Mouse (Mus musculus): ENCODE results near the gene Cfap61.

DNA sequence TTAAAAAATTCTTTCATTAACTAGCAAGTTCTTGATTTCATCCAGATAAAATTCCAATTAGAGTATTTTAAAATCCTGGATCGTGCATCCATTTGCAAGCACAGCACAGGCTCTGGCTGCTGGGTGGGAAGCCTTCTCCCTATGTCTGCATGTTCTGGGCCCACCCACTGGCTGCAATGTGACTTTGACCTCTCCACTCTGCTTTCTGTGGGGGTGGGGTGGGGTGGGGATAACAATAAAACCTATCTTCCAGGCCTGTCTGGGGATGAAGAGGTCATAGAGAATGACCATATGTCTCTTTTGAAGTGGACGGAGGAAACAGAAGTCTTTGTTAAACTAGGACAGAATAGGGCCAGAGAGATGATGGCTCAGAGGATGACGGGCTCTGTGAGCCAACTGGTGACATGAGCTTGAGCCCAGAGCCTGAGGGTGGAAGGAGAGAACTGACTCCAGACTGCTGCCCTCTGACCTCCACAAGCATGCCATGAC lies 183.4 kb downstream of the Cfap61 start:
- no peak for TF ChIP-seq CTCF (conservative IDR thresholded peaks at IDR 0.05; ENCODE audit: low read length)
- TF ChIP-seq POU5F1 (IDR thresholded peaks at IDR 0.05; ENCODE audit: borderline replicate concordance, low read length): no peak
- no peak for TF ChIP-seq NANOG (IDR thresholded peaks at IDR 0.05; ENCODE audit: borderline replicate concordance, low read length)

Measured in E14TG2a.4 (cell line).